Mouse (Mus musculus): Measurements from ENCODE around the gene Zbtb38. TPM values are rescaled to one million over a fixed set of nuclear protein-coding genes. Genes with fewer than 3 reads are reported as not detected.

Gene Zbtb38
- total and polyA plus RNA-seq, 2 experiments: 2.9 to 12.4 TPM

DNA sequence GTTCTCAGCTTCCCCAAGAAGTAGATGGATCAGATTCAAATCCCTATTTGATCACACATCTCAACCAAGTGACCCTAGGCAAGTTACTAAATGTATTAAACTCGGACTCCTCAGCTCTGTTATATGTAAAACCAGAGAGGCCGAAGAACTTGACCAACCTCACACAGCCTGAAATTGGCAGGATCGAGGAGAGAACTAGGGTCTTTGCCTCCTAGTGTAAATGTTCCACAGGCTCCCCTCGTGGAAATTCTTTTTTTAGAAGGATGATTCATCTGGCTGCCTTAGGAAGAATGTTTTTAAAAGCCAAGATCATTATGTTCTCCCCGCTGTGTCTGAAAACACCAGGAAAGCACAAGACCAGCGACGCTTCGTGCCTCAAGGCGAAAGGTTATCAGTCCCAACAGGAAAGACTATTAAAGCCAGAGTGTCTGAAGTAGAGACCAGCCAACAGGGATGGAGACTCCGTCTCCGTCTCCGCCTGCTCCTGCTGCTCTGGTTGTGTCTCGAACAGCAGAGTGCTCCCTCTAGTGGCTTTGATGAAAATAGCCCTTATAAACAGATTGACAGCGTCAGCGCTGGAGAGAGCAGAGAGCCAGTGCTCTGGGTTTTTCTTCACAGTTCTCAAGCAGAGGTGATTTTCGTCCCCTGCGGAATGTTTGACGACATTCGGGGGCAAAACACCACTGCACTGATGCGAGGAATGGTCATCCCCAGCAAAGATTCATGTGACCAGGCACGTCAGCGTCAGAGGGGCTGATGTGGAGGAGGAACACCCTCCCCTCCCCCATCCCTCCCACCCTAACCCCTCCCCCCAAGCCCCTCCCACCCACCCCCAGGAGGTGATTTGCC lies 6.3 kb upstream of the Zbtb38 start:
- WGBS: 9% methylated on average over 22 of the region's 22 CpGs
- Histone ChIP-seq H3K79me2 (ENCODE audit: control insufficient read depth, insufficient read depth, low read length) (no peaks in the 10 kb centered on the region), H3K4me1 (ENCODE audit: control insufficient read depth, insufficient read depth, low read length) (no peaks in the 10 kb centered on the region), H3K4me3 (ENCODE audit: insufficient read depth, low read depth, low read length) (no peak overlapping the region; the same call in 1 of the 2 replicates), H3K9ac (ENCODE audit: low read depth, low read length) (peak overlapping the region; percentile 54; the same call in 1 of the 2 replicates), H3K27me3 (ENCODE audit: control insufficient read depth, insufficient read depth, low read length) (no peaks in the 10 kb centered on the region), H3K36me3 (ENCODE audit: control insufficient read depth, insufficient read depth, low read length) (no peaks in the 10 kb centered on the region), H3K27ac (replicated peaks; ENCODE audit: insufficient read depth, low read depth, low read length) (no peak overlapping the region)
- TF ChIP-seq CTCF (IDR thresholded peaks at IDR 0.05; ENCODE audit: low read depth, low read length) (peak; percentile 87), POLR2A (IDR thresholded peaks at IDR 0.05; ENCODE audit: extremely low read depth, insufficient read depth, low read length) (no peak)
- peak; percentile 72 for DNase-seq (ENCODE audit: extremely low read depth, low read depth, low spot score)

DNA sequence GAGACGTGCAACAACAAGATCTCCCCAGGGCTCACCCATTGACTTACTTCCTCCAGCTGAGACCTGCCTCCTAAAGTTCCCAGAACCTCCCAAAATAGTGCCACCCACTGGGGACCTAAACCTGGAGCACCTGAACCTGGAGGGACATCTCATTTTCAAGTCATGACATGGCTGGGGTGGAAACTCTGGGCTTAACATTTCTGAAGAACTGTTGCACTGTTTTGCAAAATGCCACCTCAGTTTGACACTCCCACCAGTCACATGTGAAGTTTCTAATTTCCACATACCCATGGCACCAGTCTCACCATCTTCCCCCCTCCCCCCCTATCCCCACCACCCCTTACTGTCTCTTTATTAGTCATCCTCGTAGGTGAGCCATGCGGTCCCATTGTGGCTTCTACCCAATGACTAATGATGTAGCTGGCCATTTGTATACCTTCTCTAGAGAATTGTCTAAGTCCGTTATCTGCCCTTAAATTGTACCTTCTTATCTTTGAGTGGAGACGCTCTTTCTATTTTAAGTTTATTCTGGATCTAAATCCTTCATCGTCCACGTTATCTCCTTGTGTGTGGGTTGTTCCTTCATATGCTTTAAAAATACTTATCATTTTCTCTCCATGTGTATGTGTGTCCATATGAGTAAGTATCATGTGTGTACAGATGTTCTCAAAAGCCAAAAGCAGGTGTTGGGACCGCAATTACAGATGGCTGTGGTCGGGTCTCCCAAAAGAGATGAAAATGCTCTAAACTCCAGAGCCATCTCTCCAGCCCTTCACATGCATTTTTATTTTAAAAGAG lies 4.2 kb upstream of the Zbtb38 start:
- Histone ChIP-seq H3K27me3 (ENCODE audit: control insufficient read depth, insufficient read depth, low read length) (no peaks in the 10 kb centered on the region), H3K27ac (replicated peaks; ENCODE audit: insufficient read depth, low read depth, low read length) (no peak overlapping the region), H3K79me2 (ENCODE audit: control insufficient read depth, insufficient read depth, low read length) (no peaks in the 10 kb centered on the region), H3K4me3 (ENCODE audit: insufficient read depth, low read depth, low read length) (no peak overlapping the region), H3K9ac (ENCODE audit: low read depth, low read length) (no peak overlapping the region), H3K36me3 (ENCODE audit: control insufficient read depth, insufficient read depth, low read length) (no peaks in the 10 kb centered on the region), H3K4me1 (ENCODE audit: control insufficient read depth, insufficient read depth, low read length) (no peaks in the 10 kb centered on the region)
- TF ChIP-seq POLR2A (IDR thresholded peaks at IDR 0.05; ENCODE audit: extremely low read depth, insufficient read depth, low read length) (no peak), CTCF (IDR thresholded peaks at IDR 0.05; ENCODE audit: low read depth, low read length) (no peak)
- DNase-seq (ENCODE audit: extremely low read depth, low read depth, low spot score): no peak
- WGBS: 94% methylated on average over 9 of the region's 9 CpGs

GRCm38 (mm10) chr9:96755761-96756160 lies 3.1 kb upstream of the Zbtb38 start:
- TF ChIP-seq CTCF (IDR thresholded peaks at IDR 0.05; ENCODE audit: low read depth, low read length) (no peak), POLR2A (IDR thresholded peaks at IDR 0.05; ENCODE audit: extremely low read depth, insufficient read depth, low read length) (no peak)

GRCm38 (mm10) chr9:96754625-96754969 lies 2.0 kb upstream of the Zbtb38 start:
- Histone ChIP-seq H3K79me2 (ENCODE audit: control insufficient read depth, insufficient read depth, low read length) (no peaks in the 10 kb centered on the region), H3K4me1 (ENCODE audit: control insufficient read depth, insufficient read depth, low read length) (no peaks in the 10 kb centered on the region), H3K9ac (ENCODE audit: low read depth, low read length) (no peak overlapping the region), H3K27ac (replicated peaks; ENCODE audit: insufficient read depth, low read depth, low read length) (no peak overlapping the region), H3K36me3 (ENCODE audit: control insufficient read depth, insufficient read depth, low read length) (no peaks in the 10 kb centered on the region), H3K4me3 (ENCODE audit: insufficient read depth, low read depth, low read length) (no peak overlapping the region), H3K27me3 (ENCODE audit: control insufficient read depth, insufficient read depth, low read length) (no peaks in the 10 kb centered on the region)
- WGBS: 29% methylated on average over 1 of the region's 1 CpGs
- DNase-seq (ENCODE audit: extremely low read depth, low read depth, low spot score): no peak
- TF ChIP-seq POLR2A (IDR thresholded peaks at IDR 0.05; ENCODE audit: extremely low read depth, insufficient read depth, low read length) (no peak), CTCF (IDR thresholded peaks at IDR 0.05; ENCODE audit: low read depth, low read length) (no peak)

More at GRCm38 (mm10) chr9:96755761-96756160, 3.1 kb upstream of the Zbtb38 start:
- Histone ChIP-seq H3K4me3 (ENCODE audit: insufficient read depth, low read depth, low read length) (no peak overlapping the region), H3K27ac (replicated peaks; ENCODE audit: insufficient read depth, low read depth, low read length) (no peak overlapping the region), H3K4me1 (ENCODE audit: control insufficient read depth, insufficient read depth, low read length) (no peaks in the 10 kb centered on the region), H3K36me3 (ENCODE audit: control insufficient read depth, insufficient read depth, low read length) (no peaks in the 10 kb centered on the region), H3K27me3 (ENCODE audit: control insufficient read depth, insufficient read depth, low read length) (no peaks in the 10 kb centered on the region), H3K9ac (ENCODE audit: low read depth, low read length) (no peak overlapping the region), H3K79me2 (ENCODE audit: control insufficient read depth, insufficient read depth, low read length) (no peaks in the 10 kb centered on the region)
- DNase-seq (ENCODE audit: extremely low read depth, low read depth, low spot score): no peak
- WGBS: 86% methylated on average over 11 of the region's 11 CpGs

DNA sequence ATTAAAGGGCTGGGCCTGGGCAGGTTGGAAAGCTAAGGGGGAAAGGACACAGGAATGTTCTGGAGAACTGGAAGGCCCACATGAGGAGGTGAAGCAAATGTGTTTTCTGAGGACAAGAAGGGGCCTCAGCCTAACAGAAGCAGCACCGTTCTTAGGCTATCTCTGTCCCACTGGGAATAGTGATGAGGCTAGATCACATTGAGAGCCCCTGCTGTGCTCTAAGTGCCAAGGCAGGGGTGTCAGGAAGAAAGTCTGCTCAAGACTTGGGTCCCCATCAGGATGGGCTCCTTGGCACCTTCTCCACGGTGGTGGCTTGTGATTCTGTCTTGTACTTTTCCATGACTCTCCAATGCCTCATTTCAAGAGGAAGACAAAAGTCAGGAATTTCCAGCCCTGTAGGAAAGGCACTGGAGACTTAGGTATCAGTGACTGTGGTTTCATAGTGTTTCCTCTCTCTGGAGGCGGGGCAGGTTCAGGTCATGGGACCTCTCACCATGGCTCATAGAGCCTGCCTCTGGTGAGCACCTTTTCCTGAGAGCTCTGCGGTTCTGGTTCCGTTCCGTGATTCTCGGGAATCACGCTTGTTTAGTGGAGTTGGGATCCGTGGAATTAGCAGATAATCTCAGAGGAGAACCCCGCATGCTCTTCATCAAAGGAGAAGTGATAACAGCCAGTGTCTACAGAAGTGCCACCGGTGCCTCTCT lies 1.4 kb upstream of the Zbtb38 start:
- WGBS: 56% methylated on average over 11 of the region's 11 CpGs
- Histone ChIP-seq H3K79me2 (ENCODE audit: control insufficient read depth, insufficient read depth, low read length) (no peaks in the 10 kb centered on the region), H3K36me3 (ENCODE audit: control insufficient read depth, insufficient read depth, low read length) (no peaks in the 10 kb centered on the region), H3K27me3 (ENCODE audit: control insufficient read depth, insufficient read depth, low read length) (no peaks in the 10 kb centered on the region), H3K4me1 (ENCODE audit: control insufficient read depth, insufficient read depth, low read length) (no peaks in the 10 kb centered on the region), H3K9ac (ENCODE audit: low read depth, low read length) (no peak overlapping the region), H3K27ac (replicated peaks; ENCODE audit: insufficient read depth, low read depth, low read length) (no peak overlapping the region), H3K4me3 (ENCODE audit: insufficient read depth, low read depth, low read length) (no peak overlapping the region)
- no peak for DNase-seq (ENCODE audit: extremely low read depth, low read depth, low spot score)
- TF ChIP-seq POLR2A (IDR thresholded peaks at IDR 0.05; ENCODE audit: extremely low read depth, insufficient read depth, low read length) (no peak), CTCF (IDR thresholded peaks at IDR 0.05; ENCODE audit: low read depth, low read length) (no peak)

All from liver, adult 2 months (tissue).